Mouse (Mus musculus) MEL (cell line): Measurements from ENCODE around the gene Ndufv1.

Source experiments
- CTCF ChIP-seq, 3 experiments: IDR thresholded peaks in 2 of 3; conservative IDR thresholded peaks in 1 of 3; 2 replicates each; pipeline ENCODE4 v1.5.1; 2011 to 2012; ENCODE audit warnings: low read length in 3 of 3, low read depth in 2 of 3, mild to moderate bottlenecking in 2 of 3, improper control_type of control experiment in 1 of 3, inconsistent platforms in 1 of 3, mixed read lengths in 1 of 3, moderate library complexity in 1 of 3; ENCODE audit not compliant: control insufficient read depth in 1 of 3, insufficient read depth in 1 of 3, poor library complexity in 1 of 3, severe bottlenecking in 1 of 3
- ELF1 ChIP-seq: IDR thresholded peaks from 2 replicates; pipeline ENCODE4 v1.6.1; 2014; ENCODE audit warnings: low read depth, mild to moderate bottlenecking, inconsistent platforms, low read length, improper control_type of control experiment, moderate library complexity
- EP300 ChIP-seq, 2 experiments: IDR thresholded peaks; 2 replicates each; pipeline ENCODE4 v1.6.1; 2011; ENCODE audit warnings: improper control_type of control experiment in 2 of 2, low read length in 2 of 2, low read depth in 1 of 2, mild to moderate bottlenecking in 1 of 2
- ETS1 ChIP-seq: IDR thresholded peaks from 2 replicates; pipeline ENCODE4 v1.6.1; 2012; ENCODE audit warnings: low read depth, mild to moderate bottlenecking, inconsistent platforms, low read length, improper control_type of control experiment, moderate library complexity
- GATA1 ChIP-seq: IDR thresholded peaks from 2 replicates; pipeline ENCODE4 v1.6.1; 2011; ENCODE audit warnings: low read depth, low read length, improper control_type of control experiment
- MAFK ChIP-seq: IDR thresholded peaks from 2 replicates; pipeline ENCODE4 v1.6.1; 2011; ENCODE audit warnings: low read depth, mild to moderate bottlenecking, low read length, improper control_type of control experiment, borderline replicate concordance
- MEF2A ChIP-seq: IDR thresholded peaks from 2 replicates; pipeline ENCODE4 v1.6.1; 2014; ENCODE audit warnings: low read depth, mild to moderate bottlenecking, inconsistent platforms, low read length, improper control_type of control experiment; ENCODE audit not compliant: poor library complexity, insufficient replicate concordance, severe bottlenecking; ENCODE audit errors: extremely low read depth
- POLR2A ChIP-seq, 2 experiments: IDR thresholded peaks; 2 replicates each; pipeline ENCODE4 v1.6.1; 2011 to 2012; ENCODE audit warnings: low read length in 2 of 2, mild to moderate bottlenecking in 2 of 2, control low read depth in 1 of 2, improper control_type of control experiment in 1 of 2, low read depth in 1 of 2, moderate library complexity in 1 of 2; ENCODE audit not compliant: control insufficient read depth in 1 of 2, insufficient read depth in 1 of 2, poor library complexity in 1 of 2
- SMC3 ChIP-seq: IDR thresholded peaks from 2 replicates; pipeline ENCODE4 v1.6.1; 2011; ENCODE audit warnings: low read depth, low read length, improper control_type of control experiment
- TAL1 ChIP-seq: IDR thresholded peaks from 2 replicates; pipeline ENCODE4 v1.6.1; 2012; ENCODE audit warnings: mild to moderate bottlenecking, inconsistent platforms, low read length, moderate library complexity, mixed read lengths
- TBP ChIP-seq: IDR thresholded peaks from 2 replicates; pipeline ENCODE4 v1.8.0; 2011; ENCODE audit warnings: low read depth, low read length, improper control_type of control experiment
- TCF12 ChIP-seq: IDR thresholded peaks from 2 replicates; pipeline ENCODE4 v1.6.1; 2014; ENCODE audit warnings: low read depth, mild to moderate bottlenecking, inconsistent platforms, low read length, improper control_type of control experiment, moderate library complexity
- USF1 ChIP-seq: IDR thresholded peaks from 2 replicates; pipeline ENCODE4 v1.6.1; 2014; ENCODE audit warnings: low read depth, mild to moderate bottlenecking, inconsistent platforms, low read length, improper control_type of control experiment, moderate library complexity

DNA sequence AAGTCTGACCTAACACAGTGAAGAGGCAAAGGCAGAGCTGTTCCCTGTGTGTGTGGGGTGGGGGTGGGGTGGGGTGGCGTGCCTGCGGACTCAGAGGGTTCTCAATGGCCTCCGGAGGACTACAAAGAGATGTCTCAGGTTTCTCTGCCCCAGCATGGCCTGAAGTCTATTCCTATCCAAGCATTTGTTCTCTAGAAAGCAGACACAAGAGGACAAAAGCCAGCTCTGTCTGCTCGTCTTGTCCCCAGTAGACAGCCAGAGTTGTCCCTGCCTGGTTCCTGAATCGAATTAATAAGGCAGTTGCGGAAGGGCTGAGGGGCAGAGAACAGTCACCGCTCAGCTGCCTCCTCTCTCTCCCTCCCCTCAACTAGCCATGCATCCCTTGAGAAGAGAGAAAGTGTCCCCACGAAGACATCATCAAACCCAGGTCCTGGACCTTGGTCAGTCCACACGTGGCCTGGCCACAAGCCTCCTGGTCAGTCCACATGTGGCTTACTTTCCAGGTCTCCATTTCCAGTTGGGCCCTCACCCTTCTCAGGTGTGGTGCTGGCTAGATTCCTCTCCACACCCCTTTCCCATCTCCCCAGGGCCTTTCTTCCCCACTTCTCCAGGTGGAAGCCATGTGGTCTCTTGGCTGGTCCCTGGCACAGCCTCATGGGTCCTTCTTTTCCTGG lies 28.9 kb downstream of the Ndufv1 start:
- no peak for TF ChIP-seq ELF1
- no peak for TF ChIP-seq CTCF (IDR thresholded peaks at IDR 0.05 in 2 of 3, conservative IDR thresholded peaks at IDR 0.05 in 1 of 3; ENCODE audit: control insufficient read depth in 1 of 3, insufficient read depth in 1 of 3, low read depth in 2 of 3, low read length in 3 of 3, poor library complexity in 1 of 3, severe bottlenecking in 1 of 3)
- TF ChIP-seq POLR2A (IDR thresholded peaks at IDR 0.05; ENCODE audit: control insufficient read depth in 1 of 2, insufficient read depth in 1 of 2, low read depth in 1 of 2, low read length in 2 of 2, poor library complexity in 1 of 2), result no peak
- TF ChIP-seq EP300 (IDR thresholded peaks at IDR 0.05; ENCODE audit: low read depth in 1 of 2, low read length in 2 of 2), result no peak
- no peak for TF ChIP-seq ETS1
- TF ChIP-seq TCF12, result no peak
- TF ChIP-seq SMC3, result no peak
- no peak for TF ChIP-seq MEF2A
- no peak for TF ChIP-seq GATA1
- TF ChIP-seq TBP, result no peak
- no peak for TF ChIP-seq USF1
- no peak for TF ChIP-seq TAL1
- TF ChIP-seq MAFK, result no peak
